In the genomic region with DNA sequence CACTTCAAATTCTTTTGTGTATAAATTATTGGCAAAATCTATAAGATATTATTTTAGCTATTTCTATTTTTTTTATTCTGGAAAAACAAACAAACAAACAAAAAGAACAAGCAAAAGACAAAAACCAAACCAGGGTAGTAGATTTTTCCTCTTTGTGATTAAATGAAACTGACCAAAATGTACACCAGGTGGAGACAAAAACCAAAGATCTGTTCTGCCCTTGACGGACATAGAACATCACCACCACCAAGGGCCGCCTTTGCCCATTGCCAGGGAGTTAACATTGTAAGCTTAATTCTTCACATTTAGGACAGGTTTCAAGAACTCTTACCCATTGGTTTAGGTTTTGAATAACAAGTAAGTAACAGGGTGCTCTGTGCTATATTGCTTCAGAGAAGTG, we compare ENCODE assay signal across 17 mouse cellular contexts. TPM values are rescaled to one million over a fixed set of nuclear protein-coding genes. Genes with fewer than 3 reads are reported as not detected.
A peak's percentile ranks its signal among the peaks of the same experiment; 100 is the strongest.
DNase-seq lines count a peak whose midpoint lies in the region; ATAC-seq and TF ChIP-seq lines count a peak whose summit lies in the region.
"Had no signal": no experiment of that assay in that cellular context is flagged by ENCODE, and none has a peak within 500 bp of the region (broad histone marks: within the 10 kb centered on the region; RNA-seq: fewer than 3 reads in every experiment).

No protein-coding gene starts in this region.

- no peak for ATAC-seq in lung, postnatal 0 days
- ATAC-seq: forebrain, embryonic 16.5 days; midbrain, embryonic 15.5 days had no signal

- no peak for TF ChIP-seq EP300 in lung, postnatal 0 days (IDR thresholded peaks at IDR 0.05)

- H3K4me1 ChIP-seq in lung, postnatal 0 days (ENCODE audit: insufficient read depth, low read depth, low read length) = no peaks in the 10 kb centered on the region

- H3K4me2 ChIP-seq in lung, postnatal 0 days (replicated peaks; ENCODE audit: low read depth, low read length) = no peak overlapping the region
- H3K4me2 ChIP-seq: embryonic facial prominence, embryonic 13.5 days; heart, embryonic 11.5 days; midbrain, embryonic 15.5 days had no signal

- no peak overlapping the region for H3K27ac ChIP-seq in gastrocnemius, adult 2 months
- H3K27ac ChIP-seq in lung, postnatal 0 days (ENCODE audit: low read length) = no peak overlapping the region
- H3K27ac ChIP-seq: embryonic facial prominence, embryonic 13.5 days; midbrain, embryonic 15.5 days had no signal

- no peak overlapping the region for H3K4me3 ChIP-seq in gastrocnemius, adult 2 months
- H3K4me3 ChIP-seq in lung, postnatal 0 days (ENCODE audit: low read depth, low read length) = no peak overlapping the region
- H3K4me3 ChIP-seq: embryonic facial prominence, embryonic 13.5 days; midbrain, embryonic 15.5 days had no signal

- TF ChIP-seq CTCF in gastrocnemius, adult 2 months (IDR thresholded peaks at IDR 0.05) = peak; percentile 25; the same call in 1 of the 2 replicates
- peak; percentile 59 for TF ChIP-seq CTCF in lung, postnatal 0 days (IDR thresholded peaks at IDR 0.05)

- DNase-seq in gastrocnemius, adult 2 months = no peak
- DNase-seq in gastrocnemius, postnatal 10 days = no peak
- peak; percentile 45 for DNase-seq in lung, postnatal 0 days (ENCODE audit: low spot score)
- no peak for DNase-seq in lung, postnatal 14 days
- peak; percentile 10 for DNase-seq in R1 (ENCODE audit: low read depth, low spot score)
- peak; percentile 47 for DNase-seq in splenic B cell, adult 2 months (ENCODE audit: low read depth, low spot score)
- no peak for DNase-seq in heart, adult 18-20 months
- DNase-seq in neural tube, embryonic 10.5 days (ENCODE audit: extremely low spot score, low spot score) = no peak
- DNase-seq: left cerebral cortex, postnatal 4 days; lung, adult 18-20 months had no signal

- H3K9ac ChIP-seq in lung, postnatal 0 days (replicated peaks; ENCODE audit: low read depth) = no peak overlapping the region
- H3K9ac ChIP-seq: embryonic facial prominence, embryonic 13.5 days; midbrain, embryonic 15.5 days had no signal

- H3K9me3 ChIP-seq in lung, postnatal 0 days (ENCODE audit: low read length) = no peaks in the 10 kb centered on the region
- H3K9me3 ChIP-seq: embryonic facial prominence, embryonic 13.5 days; midbrain, embryonic 15.5 days had no signal

- intact Hi-C loops in gastrocnemius, adult 2 months (cut with DNase I) = loop anchor here (5.0 kb wide), 1 partner anchor 243 kb away; no protein-coding TSS in a partner anchor

- no peaks in the 10 kb centered on the region for H3K27me3 ChIP-seq in lung, postnatal 0 days (replicated peaks; ENCODE audit: insufficient read depth, low read length)
- no peaks in the 10 kb centered on the region for H3K27me3 ChIP-seq in splenic B cell, adult 2 months (ENCODE audit: control insufficient read depth, insufficient read depth, low read length, poor library complexity, severe bottlenecking)
- H3K27me3 ChIP-seq: midbrain, embryonic 15.5 days had no signal

- H3K36me3 ChIP-seq in lung, postnatal 0 days (ENCODE audit: insufficient read depth, low read length) = no peaks in the 10 kb centered on the region
- H3K36me3 ChIP-seq in splenic B cell, adult 2 months (ENCODE audit: control insufficient read depth, insufficient read depth, low read length, poor library complexity, severe bottlenecking) = no peaks in the 10 kb centered on the region
- H3K36me3 ChIP-seq: embryonic facial prominence, embryonic 13.5 days; midbrain, embryonic 15.5 days had no signal

- WGBS in lung, postnatal 0 days = 36% methylated on average over 2 of the region's 2 CpGs

RNA-seq across cellular contexts. Expression of a gene that starts 3.0 kb away (rescaled TPM):
- not detected for total RNA-seq in gastrocnemius, adult 2 months (2021)
- total RNA-seq in gastrocnemius, postnatal 10 days (2021) = not detected
- 11.9 and 12.5 TPM in 2 replicates for polyA plus RNA-seq in lung, postnatal 0 days (2015; fragmentation: Nextera tagmentation; extraction: Ambion mirVana)
- total RNA-seq in heart, adult 18-20 months (2021) = not detected
- total RNA-seq: adrenal gland, adult 18-20 months had no signal
- polyA plus RNA-seq: embryonic facial prominence, embryonic 13.5 days; heart, embryonic 11.5 days; spleen, adult 2 months had no signal

RNA-seq across cellular contexts. Expression of a gene that starts 10.6 kb away (rescaled TPM):
- total RNA-seq in gastrocnemius, adult 2 months (2021) = 10 to 100 TPM in 1 of 2 experiments, 1 to 10 TPM in 1; 8.9 to 12.7 TPM
- 10 to 100 TPM; 11.4 to 14.3 TPM for total RNA-seq in gastrocnemius, postnatal 10 days (2021)
- polyA plus RNA-seq in lung, postnatal 0 days (2015; fragmentation: Nextera tagmentation; extraction: Ambion mirVana) = 4.7 and 8.1 TPM in 2 replicates
- total RNA-seq in heart, adult 18-20 months (2021) = 10 to 100 TPM; 11.2 to 12.1 TPM

RNA-seq across cellular contexts. Expression of a gene that starts 10.8 kb away (rescaled TPM):
- total RNA-seq in gastrocnemius, adult 2 months (2021) = 1 to 10 TPM; 6.5 to 9.4 TPM
- total RNA-seq in gastrocnemius, postnatal 10 days (2021) = 10 to 100 TPM in 1 of 2 experiments, 1 to 10 TPM in 1; 8.6 to 10.0 TPM
- polyA plus RNA-seq in lung, postnatal 0 days (2015; fragmentation: Nextera tagmentation; extraction: Ambion mirVana) = 19.7 and 21.4 TPM in 2 replicates
- total RNA-seq in heart, adult 18-20 months (2021) = 1 to 10 TPM; 6.7 to 7.2 TPM

RNA-seq across cellular contexts. Expression of a gene that starts 21.6 kb away (rescaled TPM):
- under 1 TPM; 0.20 to 0.28 TPM for total RNA-seq in gastrocnemius, adult 2 months (2021)
- under 1 TPM; 0.56 to 0.84 TPM for total RNA-seq in gastrocnemius, postnatal 10 days (2021)
- 6.1 and 7.8 TPM in 2 replicates for polyA plus RNA-seq in lung, postnatal 0 days (2015; fragmentation: Nextera tagmentation; extraction: Ambion mirVana)
- under 1 TPM; 0.67 to 0.72 TPM for total RNA-seq in heart, adult 18-20 months (2021)

RNA-seq across cellular contexts. Expression of a gene that starts 33.3 kb away (rescaled TPM):
- total RNA-seq in gastrocnemius, adult 2 months (2021) = under 1 TPM in 1 of 2 experiments, not detected in 1; 0.11 TPM
- total RNA-seq in gastrocnemius, postnatal 10 days (2021) = under 1 TPM; 0.09 to 0.20 TPM
- 9.1 and 9.8 TPM in 2 replicates for polyA plus RNA-seq in lung, postnatal 0 days (2015; fragmentation: Nextera tagmentation; extraction: Ambion mirVana)
- total RNA-seq in heart, adult 18-20 months (2021) = not detected
- total RNA-seq: layer of hippocampus, adult 18-20 months had no signal
- polyA plus RNA-seq: embryonic facial prominence, embryonic 13.5 days; heart, embryonic 11.5 days had no signal

Comparison
In these comparisons a context has a peak if more than half of its experiments do, and no peak if none do; other contexts are left out.
1. DNase-seq: peak in lung, postnatal 0 days (single experiment), R1 (single experiment) and splenic B cell, adult 2 months (single experiment); none in gastrocnemius, adult 2 months (single experiment), gastrocnemius, postnatal 10 days (single experiment), lung, postnatal 14 days (single experiment), heart, adult 18-20 months (0 of 2) and neural tube, embryonic 10.5 days (single experiment).